Mouse (Mus musculus) midbrain, postnatal 0 days (tissue): ENCODE measurements around the gene Dlg1. TPM values are rescaled to one million over a fixed set of nuclear protein-coding genes. Genes with fewer than 3 reads are reported as not detected.

Source experiments
- ATAC-seq: fragments of 200-750 bp; cut with Nextera tagmentation; 2 replicates; pipeline ENCODE4 v1.8.0; 2017; ENCODE audit warnings: moderate number of reproducible peaks, mild to moderate bottlenecking, moderate TSS enrichment, moderate library complexity; ENCODE audit not compliant: low FRiP score
- DNase-seq: peaks from one replicate; pipeline ENCODE4 v3.0.0-alpha.2; 2015; ENCODE audit warnings: low spot score
- H3K27ac ChIP-seq: fragments of 300-500 bp; sonication (generic); 2 replicates; pipeline ENCODE4 v1.5.1; 2014; ENCODE audit warnings: low read depth, mild to moderate bottlenecking, low read length, mixed read lengths
- H3K27me3 ChIP-seq: fragments of 300-500 bp; sonication (generic); 2 replicates; pipeline ENCODE4 v1.6.1; 2014; ENCODE audit warnings: low read length, control low read depth, mixed read lengths; ENCODE audit not compliant: insufficient read depth
- H3K36me3 ChIP-seq: fragments of 300-500 bp; sonication (generic); 2 replicates; pipeline ENCODE4 v1.6.1; 2014; ENCODE audit warnings: low read length, control low read depth, mixed read lengths; ENCODE audit not compliant: insufficient read depth
- H3K4me1 ChIP-seq: fragments of 300-500 bp; sonication (generic); 2 replicates; pipeline ENCODE4 v1.6.1; 2014; ENCODE audit warnings: mild to moderate bottlenecking, control low read depth, antibody characterized with exemption, low read length, mixed read lengths; ENCODE audit not compliant: insufficient read depth
- H3K4me2 ChIP-seq: fragments of 300-500 bp; sonication (generic); 2 replicates; pipeline ENCODE4 v1.6.1; 2014; ENCODE audit warnings: low read depth, mild to moderate bottlenecking, low read length, mixed read lengths; ENCODE audit not compliant: poor library complexity, severe bottlenecking
- H3K4me3 ChIP-seq: fragments of 300-500 bp; sonication (generic); 2 replicates; pipeline ENCODE4 v1.5.1; 2014; ENCODE audit warnings: low read depth, mild to moderate bottlenecking, low read length, moderate library complexity
- H3K9ac ChIP-seq: fragments of 300-500 bp; sonication (generic); replicated peaks from 2 replicates; pipeline ENCODE4 v1.6.1; 2014; ENCODE audit warnings: mild to moderate bottlenecking, low read length, moderate library complexity, mixed read lengths; ENCODE audit not compliant: poor library complexity, severe bottlenecking
- H3K9me3 ChIP-seq: fragments of 300-500 bp; sonication (generic); 2 replicates; pipeline ENCODE4 v1.6.1; 2016; ENCODE audit warnings: low read length, control low read depth
- CTCF ChIP-seq: IDR thresholded peaks from 2 replicates; pipeline ENCODE4 v1.5.1; 2016; ENCODE audit warnings: antibody characterized with exemption, mild to moderate bottlenecking
- WGBS: fragments of 180-500 bp; shearing (Covaris S2); extraction: QIAGEN DNeasy Blood & Tissue Kit; methylation state at CpG from one replicate; pipeline ENCODE4 v1.1.7; 2014; 5-methylcytosine and 5-hydroxymethylcytosine counted together
- polyA plus RNA-seq: library from polyadenylated mRNA; unstranded; fragments of >200 nt; fragmentation: Nextera tagmentation; extraction: Ambion mirVana; gene quantifications from 2 replicates; pipeline ENCODE4 v1.2.1, GENCODE M21; 2015
- total RNA-seq: library from RNA; depleted of rRNA; stranded (reverse); fragments of >200 nt; gene quantifications from 2 replicates; pipeline ENCODE4 v1.2.3, GENCODE M21; 2014

Gene Dlg1
- total and polyA plus RNA-seq, 2 experiments from 2014 or later = 10.9 to 24.8 TPM

DNA sequence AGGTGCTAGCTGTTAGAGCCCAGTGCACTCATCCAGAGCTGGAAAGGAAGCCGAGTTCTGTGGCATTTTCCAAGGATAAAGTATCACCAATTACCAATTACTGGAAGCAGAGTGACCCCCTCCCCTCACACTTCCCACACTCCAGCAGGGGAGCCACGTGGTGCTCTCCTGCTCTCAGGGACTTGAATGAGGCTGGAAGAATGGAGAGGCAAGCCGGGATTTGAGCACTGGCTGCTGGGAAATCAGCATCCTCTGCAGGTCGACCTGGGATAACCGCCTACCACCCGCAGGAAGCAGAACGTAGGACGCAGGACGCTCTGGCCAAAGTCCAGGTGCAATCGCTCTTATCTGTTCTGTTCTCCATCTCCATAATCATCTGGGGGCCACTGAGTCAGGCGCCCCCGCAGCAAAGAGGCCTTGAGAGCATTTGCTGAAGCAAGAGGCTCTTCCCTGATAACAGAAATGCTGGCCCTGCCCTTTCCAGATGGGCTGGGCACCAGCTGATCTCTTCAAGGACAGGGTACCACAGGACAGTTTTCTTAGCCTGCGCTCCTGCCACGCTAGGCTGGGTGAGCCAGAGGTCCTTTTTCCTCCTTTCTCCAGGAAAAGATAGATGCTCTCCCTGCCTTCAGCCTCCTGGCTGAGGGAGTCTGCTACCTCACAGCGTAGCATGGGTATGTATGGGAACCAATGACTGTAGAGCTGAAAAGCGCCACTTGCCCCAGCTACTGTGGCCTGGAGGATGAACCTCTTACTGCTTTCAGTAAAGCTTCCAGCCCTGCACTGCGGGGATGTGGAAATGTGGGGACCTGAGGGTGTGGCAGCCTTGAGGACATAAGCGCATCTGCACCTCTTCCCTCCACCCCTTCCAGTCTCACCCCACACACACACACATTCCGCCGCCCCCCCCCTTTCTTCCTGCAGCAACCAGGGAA is 242.9 kb downstream of the Dlg1 start:
- no peak overlapping the region for H3K9ac ChIP-seq
- no peaks in the 10 kb centered on the region for H3K27me3 ChIP-seq
- 32% methylated on average over 20 of the region's 20 CpGs for WGBS
- no peak overlapping the region for H3K4me3 ChIP-seq
- ATAC-seq (0 out of 2 replicates have a peak, but pooled peaks have one; percentile 41), DNase-seq (no peak)
- peak overlapping the region; percentile 51 for H3K27ac ChIP-seq
- TF ChIP-seq CTCF = no peak
- no peaks in the 10 kb centered on the region for H3K4me1 ChIP-seq
- no peaks in the 10 kb centered on the region for H3K36me3 ChIP-seq
- H3K4me2 ChIP-seq = no peak overlapping the region
- no peaks in the 10 kb centered on the region for H3K9me3 ChIP-seq

DNA sequence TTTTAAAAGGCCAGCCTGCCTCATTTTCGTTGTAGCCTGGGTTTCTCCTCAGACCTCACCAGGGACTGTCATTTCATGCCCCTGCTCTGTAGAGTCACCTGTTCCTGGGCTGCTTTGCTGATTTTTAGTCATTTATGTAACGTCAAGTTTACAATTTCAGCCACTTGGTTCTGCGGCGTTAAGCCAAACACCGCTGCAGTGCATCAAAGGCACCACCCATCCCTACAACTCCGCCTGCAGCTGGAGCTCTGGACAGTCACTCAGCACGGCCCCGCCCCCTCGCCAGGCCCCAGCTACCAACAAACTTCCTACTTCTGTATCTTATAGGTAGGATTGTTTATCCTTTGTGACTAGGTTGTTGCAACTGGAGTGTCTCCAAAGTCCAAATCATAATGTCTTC is 243.7 kb downstream of the Dlg1 start:
- DNase-seq (peak; percentile 33), ATAC-seq (peak; percentile 57; the same call in 1 of the 2 replicates)
- Histone ChIP-seq H3K9me3 (no peaks in the 10 kb centered on the region), H3K27ac (peak overlapping the region; percentile 51), H3K4me2 (peak overlapping the region; percentile 20; the same call in 1 of the 2 replicates), H3K9ac (no peak overlapping the region), H3K36me3 (no peaks in the 10 kb centered on the region), H3K4me3 (no peak overlapping the region), H3K27me3 (no peaks in the 10 kb centered on the region), H3K4me1 (no peaks in the 10 kb centered on the region)
- 12% methylated on average over 9 of the region's 9 CpGs for WGBS
- no peak for TF ChIP-seq CTCF

GRCm38 (mm10) chr16:31908959-31909358 is 245.7 kb downstream of the Dlg1 start:
- TF ChIP-seq CTCF = no peak
- DNase-seq = no peak
- no peak for ATAC-seq

DNA sequence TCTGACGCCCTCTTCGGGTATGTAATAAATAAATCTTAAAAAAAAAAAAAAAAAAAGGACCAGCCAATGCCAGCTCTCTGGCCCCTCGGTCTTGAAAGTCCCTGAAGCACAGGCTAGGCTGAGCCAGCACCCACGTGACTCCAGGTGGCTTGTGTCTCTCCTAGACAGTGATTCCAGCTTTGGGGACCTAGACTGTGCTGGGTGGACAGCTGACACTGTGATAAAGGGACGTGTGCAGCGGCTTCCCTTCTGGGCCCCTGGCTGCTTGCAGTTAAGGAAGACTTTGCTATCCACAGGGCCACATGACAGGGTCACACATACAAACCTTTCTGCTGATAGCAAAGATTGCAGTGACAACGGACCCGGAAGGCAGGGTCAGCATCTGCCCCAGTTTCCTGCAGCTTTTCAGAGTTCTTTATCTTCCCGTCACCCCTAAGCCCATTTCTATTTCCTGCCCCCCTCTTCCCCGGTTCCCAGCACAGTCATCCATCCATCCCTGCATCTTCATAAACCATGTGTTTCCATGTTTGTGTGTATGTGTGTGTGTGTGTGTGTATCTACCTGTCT is 247.1 kb downstream of the Dlg1 start:
- 85% methylated on average over 10 of the region's 10 CpGs for WGBS
- no peak overlapping the region for H3K27ac ChIP-seq
- H3K4me2 ChIP-seq = no peak overlapping the region
- ATAC-seq (no peak), DNase-seq (no peak)
- no peak overlapping the region for H3K9ac ChIP-seq
- no peaks in the 10 kb centered on the region for H3K4me1 ChIP-seq
- no peaks in the 10 kb centered on the region for H3K36me3 ChIP-seq
- TF ChIP-seq CTCF = no peak
- no peak overlapping the region for H3K4me3 ChIP-seq
- H3K27me3 ChIP-seq = no peaks in the 10 kb centered on the region
- H3K9me3 ChIP-seq = no peaks in the 10 kb centered on the region

More at GRCm38 (mm10) chr16:31908959-31909358, 245.7 kb downstream of the Dlg1 start:
- Histone ChIP-seq H3K27ac (no peak overlapping the region), H3K9ac (no peak overlapping the region), H3K4me3 (no peak overlapping the region), H3K36me3 (no peaks in the 10 kb centered on the region), H3K27me3 (no peaks in the 10 kb centered on the region), H3K9me3 (no peaks in the 10 kb centered on the region), H3K4me1 (no peaks in the 10 kb centered on the region), H3K4me2 (no peak overlapping the region)
- 67% methylated on average over 11 of the region's 11 CpGs for WGBS

GRCm38 (mm10) chr16:31917776-31918175 is 254.5 kb downstream of the Dlg1 start:
- Histone ChIP-seq H3K9ac (no peak overlapping the region; the same call in 1 of the 2 replicates), H3K36me3 (no peaks in the 10 kb centered on the region), H3K27me3 (no peaks in the 10 kb centered on the region), H3K4me2 (no peak overlapping the region), H3K4me3 (no peak overlapping the region), H3K4me1 (no peaks in the 10 kb centered on the region), H3K27ac (no peak overlapping the region), H3K9me3 (no peaks in the 10 kb centered on the region)
- WGBS = 86% methylated on average over 11 of the region's 11 CpGs
- ATAC-seq (no peak), DNase-seq (no peak)
- TF ChIP-seq CTCF = no peak
